Mouse (Mus musculus) megakaryocyte progenitor cell, adult 5-6 weeks (primary cell): ENCODE data around the gene Zfp1. TPM values are rescaled to one million over a fixed set of nuclear protein-coding genes. Genes with fewer than 3 reads are reported as not detected.

ENCODE experiments used
- ATAC-seq: replicated peaks from 2 replicates; pipeline ENCODE4 v1.8.0; 2016; ENCODE audit warnings: mild to moderate bottlenecking, moderate TSS enrichment, inconsistent platforms; ENCODE audit not compliant: poor library complexity
- total RNA-seq, 2 experiments: library from RNA; stranded (forward) in 1 of 2; stranded (reverse) in 1 of 2; fragments of 157-497, 149-512 nt in 1 of 2; fragments of 200-1000 nt in 1 of 2; gene quantifications; 2 replicates each; pipeline versions ENCODE4 v1.2.3 to v1.2.4; 2015 to 2017

Gene Zfp1
- total RNA-seq, 2 experiments from 2014 or later, result 11.2 to 16.9 TPM

DNA sequence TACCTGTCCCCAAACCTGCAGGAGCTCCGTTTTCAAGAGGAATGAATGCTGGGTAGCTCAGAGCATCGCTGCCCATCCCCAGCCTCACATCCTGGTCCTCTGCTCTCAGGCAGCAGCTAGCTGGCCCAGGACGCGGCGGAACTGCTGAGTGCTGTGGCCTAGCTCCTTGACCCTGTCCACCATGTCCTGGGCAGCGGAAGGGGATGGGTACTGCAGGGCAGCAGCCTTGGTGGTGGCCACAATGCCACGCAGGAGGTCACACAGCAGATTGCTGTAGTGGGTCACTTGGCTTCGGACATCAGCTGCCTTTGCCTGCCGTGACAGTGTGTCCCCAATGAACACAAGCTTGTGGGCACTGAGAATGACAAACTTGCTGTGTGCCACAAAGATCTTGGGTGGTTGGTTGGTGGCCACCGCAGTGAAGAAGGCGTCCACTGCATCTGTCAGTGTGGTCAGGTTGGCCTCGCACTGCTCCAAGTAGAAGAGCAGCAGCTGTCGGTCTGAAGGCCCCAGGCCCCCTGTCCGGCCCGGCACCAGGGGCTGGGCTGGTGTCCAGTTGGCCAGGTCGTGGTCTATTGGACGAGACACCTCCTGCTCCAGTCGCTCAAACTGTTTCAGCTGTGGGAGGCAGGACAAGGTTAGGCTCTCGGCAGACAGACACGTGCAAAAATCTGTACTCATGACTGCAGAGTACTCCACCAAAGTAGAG lies 67.7 kb downstream of the Zfp1 start:
- no peak for ATAC-seq

DNA sequence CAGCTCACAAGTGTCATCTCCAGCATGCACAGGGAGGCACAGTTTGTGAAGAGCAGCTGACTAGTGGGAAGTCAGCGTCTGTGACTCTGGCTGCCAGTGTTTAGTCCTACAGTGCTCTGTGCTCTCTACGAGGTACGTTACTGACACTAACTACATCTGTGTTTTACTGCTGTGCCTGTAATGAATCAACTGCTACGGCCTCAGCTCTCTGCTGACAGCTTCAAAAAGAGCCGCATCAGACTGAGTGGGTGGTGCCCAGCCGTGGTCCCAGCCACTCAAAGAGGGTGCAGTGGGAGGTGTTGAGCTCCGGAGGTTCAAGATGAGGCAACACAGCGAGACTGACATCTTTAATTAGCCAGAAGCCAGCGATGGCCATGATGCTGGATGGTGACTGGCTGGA lies 68.9 kb downstream of the Zfp1 start:
- no peak for ATAC-seq

DNA sequence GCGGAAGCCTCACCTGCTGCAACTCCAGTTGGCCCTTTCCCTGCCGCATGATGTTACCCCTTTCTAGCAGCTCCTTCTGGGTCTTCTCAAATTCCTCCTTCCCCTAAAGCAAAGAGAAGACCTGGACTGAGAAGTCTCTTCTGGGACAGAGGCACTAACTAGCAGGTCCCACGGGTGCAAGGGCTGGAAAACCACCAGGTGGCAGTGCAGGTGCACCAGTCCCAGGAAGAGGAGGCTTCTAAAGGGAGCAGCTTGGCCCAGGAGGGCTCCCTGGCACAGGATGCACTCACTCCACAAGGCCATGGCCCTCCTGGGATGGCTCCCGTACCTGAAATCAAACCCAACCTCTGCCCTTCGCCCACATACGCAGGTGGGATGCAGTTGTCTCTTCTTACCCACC lies 69.4 kb downstream of the Zfp1 start:
- peak; percentile 75 for ATAC-seq

DNA sequence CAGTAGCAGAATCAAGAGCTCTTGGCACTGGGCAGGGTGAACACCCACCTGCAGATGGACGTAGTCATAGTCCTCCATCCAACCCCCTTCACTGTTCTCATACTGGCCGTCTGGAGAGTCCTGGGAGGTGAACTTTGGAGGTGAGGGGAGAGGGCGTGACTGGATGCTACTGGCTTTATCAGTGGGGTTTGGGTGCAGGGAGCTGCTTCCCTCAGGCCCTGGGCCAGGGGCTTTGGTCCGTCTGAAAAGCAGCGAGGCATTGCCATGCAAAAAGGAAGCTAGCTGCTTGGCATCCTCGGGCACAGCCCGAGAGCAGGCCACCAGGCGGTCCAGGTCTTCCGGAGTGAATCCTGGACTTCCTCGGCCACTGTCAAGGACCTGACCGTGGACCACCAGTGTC lies 70.1 kb downstream of the Zfp1 start:
- ATAC-seq, result no peak

DNA sequence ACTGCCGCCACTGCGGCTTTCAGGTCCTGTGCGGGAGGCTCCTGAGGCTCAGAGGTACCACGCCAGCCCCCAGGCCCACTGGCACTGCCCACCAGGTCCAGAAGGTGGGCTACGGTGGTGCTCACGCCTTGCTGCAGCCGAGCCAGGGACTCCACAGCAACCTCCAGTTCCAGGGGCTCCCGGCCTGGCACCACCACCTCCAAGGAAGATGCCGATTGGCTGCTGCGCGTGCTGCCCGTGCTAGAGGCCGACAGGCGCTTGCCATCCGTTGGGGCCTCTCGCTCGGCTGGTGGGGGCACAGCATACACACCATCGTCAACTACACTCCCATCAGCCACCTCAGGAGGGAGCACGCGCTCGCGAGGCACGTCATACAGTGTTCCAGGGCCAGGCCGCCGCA lies 70.6 kb downstream of the Zfp1 start:
- no peak for ATAC-seq

DNA sequence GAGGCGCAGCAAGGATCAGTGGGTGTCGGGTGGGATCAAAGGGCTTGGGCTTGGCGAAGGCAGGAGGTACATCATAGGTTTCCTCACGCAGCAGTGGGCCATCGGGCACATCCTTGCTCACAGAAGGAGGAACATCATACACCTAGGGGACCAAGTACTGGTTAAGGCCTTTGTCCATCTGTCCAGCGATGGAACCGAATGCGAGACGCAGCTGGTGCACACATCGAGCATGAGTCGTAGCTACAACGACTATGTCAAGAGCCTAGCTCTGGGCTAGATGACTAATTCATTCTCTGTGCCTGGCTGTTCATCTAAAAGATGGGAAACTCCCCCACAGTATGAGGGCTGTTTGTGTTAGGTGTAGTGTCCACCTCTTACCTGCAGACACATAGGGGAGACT lies 71.1 kb downstream of the Zfp1 start:
- ATAC-seq, result no peak

DNA sequence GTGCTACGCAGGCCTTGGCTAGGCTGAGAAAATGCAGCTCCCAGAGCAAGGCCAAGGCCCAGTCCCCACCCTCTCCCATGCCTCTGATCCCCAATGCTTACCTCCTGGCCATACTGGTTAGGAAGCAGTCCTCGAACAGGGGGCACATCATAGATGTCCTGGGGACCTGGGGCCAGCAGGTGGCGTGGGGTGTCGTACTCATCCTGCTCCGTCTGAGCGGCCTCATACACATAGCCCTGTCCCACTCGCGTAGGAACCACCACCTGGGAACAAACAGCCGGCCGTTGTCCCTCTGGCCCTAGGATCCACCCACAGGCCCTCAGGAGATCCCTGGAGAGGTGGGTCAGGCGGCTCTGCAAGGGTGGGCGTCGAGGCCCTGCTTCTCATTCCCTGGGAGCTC lies 72.3 kb downstream of the Zfp1 start:
- ATAC-seq, result no peak

- no peak for ATAC-seq
Measured at GRCm38 (mm10) chr8:111716603-111717487, 73.6 kb downstream of the Zfp1 start.

GRCm38 (mm10) chr8:111717488-111717792 lies 74.2 kb downstream of the Zfp1 start:
- ATAC-seq, result no peak

DNA sequence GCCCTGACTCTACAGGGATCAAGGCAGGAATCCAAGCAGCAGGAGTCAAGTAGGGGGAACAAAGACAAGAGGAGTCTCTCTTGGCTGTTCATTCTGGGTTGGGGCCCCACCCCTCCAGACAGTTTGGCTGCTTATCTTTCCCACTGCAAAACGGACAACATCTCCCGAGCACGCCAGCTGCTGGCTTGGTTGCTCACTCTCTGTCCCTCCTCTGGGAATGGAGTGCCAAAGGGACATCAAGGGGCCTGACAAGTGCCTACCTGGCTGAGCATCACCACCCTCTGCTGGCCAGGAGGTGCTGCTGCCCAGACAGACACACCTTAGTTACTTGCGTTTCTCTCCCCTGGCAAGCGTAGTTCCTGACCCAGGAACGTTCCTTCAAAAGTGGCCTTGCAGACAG lies 74.7 kb downstream of the Zfp1 start:
- ATAC-seq, result peak; percentile 41

DNA sequence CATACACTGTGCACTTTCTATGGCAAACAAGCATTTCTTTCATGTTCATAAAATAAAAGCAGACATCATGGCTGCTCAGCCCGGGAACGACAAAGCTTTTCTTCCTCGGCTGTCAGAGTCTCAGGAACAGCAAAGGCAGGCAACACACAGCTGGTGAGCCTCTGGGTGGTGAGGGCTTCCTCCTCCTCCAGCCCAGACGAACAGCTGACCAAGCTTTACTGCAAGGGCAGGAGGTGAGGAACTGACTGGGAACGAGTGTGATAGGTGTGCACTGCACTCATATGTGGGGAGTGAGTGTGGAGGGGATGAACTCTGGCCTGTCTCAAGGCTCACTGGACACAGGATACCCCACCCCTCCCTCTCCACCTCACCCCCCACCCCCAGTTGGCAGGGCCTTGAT lies 75.7 kb downstream of the Zfp1 start:
- no peak for ATAC-seq

DNA sequence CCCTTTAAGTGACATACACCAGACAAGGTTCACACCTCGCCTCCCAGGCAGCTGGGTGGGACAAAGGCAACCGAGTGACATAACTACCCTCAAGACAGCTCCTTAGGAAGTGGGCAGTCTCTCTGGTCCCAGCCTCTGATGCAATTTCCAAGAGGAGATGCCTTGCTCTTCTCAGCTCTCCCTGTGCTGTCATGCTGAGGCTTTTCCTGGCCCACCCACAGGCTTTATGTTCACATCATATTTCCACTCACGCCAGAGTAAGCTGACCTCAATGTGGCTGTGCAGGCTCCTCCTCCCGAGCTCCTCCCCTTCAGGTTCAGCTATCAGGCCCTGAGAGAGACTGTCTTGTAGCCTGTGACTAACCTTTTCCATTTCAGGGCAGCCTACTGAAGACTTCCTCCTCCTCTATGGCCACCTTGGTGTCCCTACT lies 76.9 kb downstream of the Zfp1 start:
- peak; percentile 24; the same call in 1 of the 2 replicates for ATAC-seq

Other genes with a start within 250 kb of the Zfp1 start
- not detected in 2 replicates for gene Fa2h, start 249.6 kb upstream of the Zfp1 start, total RNA-seq (2015)
- gene Fa2h, start 249.6 kb upstream of the Zfp1 start, total RNA-seq (2017), result not detected in 2 replicates
- gene Wdr59, start 121.3 kb upstream of the Zfp1 start, total RNA-seq (2015), result 4.5 and 6.8 TPM in 2 replicates
- 5.7 and 6.3 TPM in 2 replicates for gene Wdr59, start 121.3 kb upstream of the Zfp1 start, total RNA-seq (2017)
- gene Znrf1, start 107.3 kb upstream of the Zfp1 start, total RNA-seq (2015), result 71.1 and 76.6 TPM in 2 replicates
- gene Znrf1, start 107.3 kb upstream of the Zfp1 start, total RNA-seq (2017), result 57.9 and 66.1 TPM in 2 replicates
- 0.10 and 0.15 TPM in 2 replicates for gene Ldhd, start 13.0 kb upstream of the Zfp1 start, total RNA-seq (2015)
- 0.14 TPM in 1 of 2 replicates, not detected in the other for gene Ldhd, start 13.0 kb upstream of the Zfp1 start, total RNA-seq (2017)
- not detected in 2 replicates for gene Ctrb1, start 47.6 kb downstream of the Zfp1 start, total RNA-seq (2015)
- not detected in 2 replicates for gene Ctrb1, start 47.6 kb downstream of the Zfp1 start, total RNA-seq (2017)
- 0.15 TPM in 1 of 2 replicates, not detected in the other for gene Bcar1, start 100.4 kb downstream of the Zfp1 start, total RNA-seq (2015)
- not detected in 2 replicates for gene Bcar1, start 100.4 kb downstream of the Zfp1 start, total RNA-seq (2017)
- 147 and 168 TPM in 2 replicates for gene Cfdp1, start 210.9 kb downstream of the Zfp1 start, total RNA-seq (2015)
- 176 and 251 TPM in 2 replicates for gene Cfdp1, start 210.9 kb downstream of the Zfp1 start, total RNA-seq (2017)
- gene Tmem170, start 233.3 kb downstream of the Zfp1 start, total RNA-seq (2015), result 1.8 and 3.8 TPM in 2 replicates
- gene Tmem170, start 233.3 kb downstream of the Zfp1 start, total RNA-seq (2017), result 0.78 and 0.87 TPM in 2 replicates